Mouse (Mus musculus): ENCODE results near the gene Podn. TPM values are rescaled to one million over a fixed set of nuclear protein-coding genes. Genes with fewer than 3 reads are reported as not detected.

Podn gene
- total RNA-seq, 2 experiments from 2014 or later = 12.1 to 24.1 TPM

GRCm38 (mm10) chr4:108051687-108052274 is 44.5 kb downstream of the Podn start:
- intact Hi-C loops (cut with DNase I) = loop anchor here (5.0 kb wide), 1 partner anchor 679 kb away; no protein-coding TSS in a partner anchor
- DNase-seq = peak in 1 of 2 experiments; percentile 34

GRCm38 (mm10) chr4:108046136-108046535 is 50.1 kb downstream of the Podn start:
- intact Hi-C loops (cut with DNase I) = no loop called here
- peak; percentile 31 to 52 for DNase-seq

GRCm38 (mm10) chr4:108045136-108046107 is 50.8 kb downstream of the Podn start:
- no peak for DNase-seq
- intact Hi-C loops (cut with DNase I) = no loop called here

GRCm38 (mm10) chr4:108037027-108037426 is 59.2 kb downstream of the Podn start:
- intact Hi-C loops (cut with DNase I) = no loop called here
- no peak for DNase-seq

GRCm38 (mm10) chr4:108033041-108033764 is 63.0 kb downstream of the Podn start:
- intact Hi-C loops (cut with DNase I) = no loop called here
- DNase-seq = no peak

- intact Hi-C loops (cut with DNase I) = no loop called here
- peak in 1 of 2 experiments; percentile 27 for DNase-seq
Observed at GRCm38 (mm10) chr4:108032352-108032849, 63.8 kb downstream of the Podn start.

GRCm38 (mm10) chr4:108031502-108032351 is 64.5 kb downstream of the Podn start:
- intact Hi-C loops (cut with DNase I) = no loop called here

GRCm38 (mm10) chr4:108030888-108031501 is 65.2 kb downstream of the Podn start:
- no peak for DNase-seq
- intact Hi-C loops (cut with DNase I) = no loop called here

More at GRCm38 (mm10) chr4:108031502-108032351, 64.5 kb downstream of the Podn start:
- peak; percentile 58 to 65 for DNase-seq

- no peak for DNase-seq
Observed at GRCm38 (mm10) chr4:108026193-108026592, 70.1 kb downstream of the Podn start.

GRCm38 (mm10) chr4:108025269-108025668 is 71.0 kb downstream of the Podn start:
- intact Hi-C loops (cut with DNase I) = no loop called here

More at GRCm38 (mm10) chr4:108026193-108026592, 70.1 kb downstream of the Podn start:
- intact Hi-C loops (cut with DNase I) = no loop called here

GRCm38 (mm10) chr4:108024641-108025040 is 71.6 kb downstream of the Podn start:
- DNase-seq = peak; percentile 69
- intact Hi-C loops (cut with DNase I) = no loop called here

More at GRCm38 (mm10) chr4:108025269-108025668, 71.0 kb downstream of the Podn start:
- DNase-seq = peak in 1 of 2 experiments; percentile 34

- DNase-seq = no peak
- intact Hi-C loops (cut with DNase I) = no loop called here
Observed at GRCm38 (mm10) chr4:108023186-108023585, 73.1 kb downstream of the Podn start.

- intact Hi-C loops (cut with DNase I) = no loop called here
- no peak for DNase-seq
Observed at GRCm38 (mm10) chr4:108020178-108020577, 76.1 kb downstream of the Podn start.

GRCm38 (mm10) chr4:108018961-108019921 is 77.0 kb downstream of the Podn start:
- intact Hi-C loops (cut with DNase I) = no loop called here
- DNase-seq = peak; percentile 47 to 48

- intact Hi-C loops (cut with DNase I) = no loop called here
- no peak for DNase-seq
Observed at GRCm38 (mm10) chr4:108018241-108018923, 77.9 kb downstream of the Podn start.

GRCm38 (mm10) chr4:108017839-108018238 is 78.4 kb downstream of the Podn start:
- intact Hi-C loops (cut with DNase I) = no loop called here
- DNase-seq = no peak

- DNase-seq = peak; percentile 57 to 70
- intact Hi-C loops (cut with DNase I) = no loop called here
Observed at GRCm38 (mm10) chr4:108016321-108016720, 79.9 kb downstream of the Podn start.

Measured in heart, postnatal 10 days (tissue).